Mouse (Mus musculus) kidney, adult 11 months (tissue): Measurements from ENCODE around the gene Sars.

Experiments used
- DNase-seq: peaks from one replicate; pipeline ENCODE4 v3.0.0; 2022

The Sars gene

DNA sequence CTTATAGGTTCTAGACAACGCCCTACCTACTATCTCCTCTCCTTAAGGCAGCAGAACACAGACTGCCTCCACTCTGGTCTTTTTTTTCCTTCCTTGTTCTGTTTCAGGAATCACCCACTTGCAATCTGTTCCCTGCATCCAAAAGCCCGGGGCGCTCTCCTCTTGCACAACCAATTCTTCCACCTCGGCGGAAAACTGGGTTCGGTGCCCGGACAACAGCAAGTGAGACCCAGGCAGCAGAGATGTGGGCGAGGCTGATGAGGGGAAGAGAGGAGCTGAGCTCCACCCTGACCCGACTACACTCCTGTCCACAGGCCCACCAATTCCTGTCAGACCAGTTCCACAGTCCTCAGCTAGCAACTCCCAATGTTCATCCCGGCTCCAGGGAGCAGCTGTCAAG is 58.8 kb downstream of the Sars start:
- no peak for DNase-seq

DNA sequence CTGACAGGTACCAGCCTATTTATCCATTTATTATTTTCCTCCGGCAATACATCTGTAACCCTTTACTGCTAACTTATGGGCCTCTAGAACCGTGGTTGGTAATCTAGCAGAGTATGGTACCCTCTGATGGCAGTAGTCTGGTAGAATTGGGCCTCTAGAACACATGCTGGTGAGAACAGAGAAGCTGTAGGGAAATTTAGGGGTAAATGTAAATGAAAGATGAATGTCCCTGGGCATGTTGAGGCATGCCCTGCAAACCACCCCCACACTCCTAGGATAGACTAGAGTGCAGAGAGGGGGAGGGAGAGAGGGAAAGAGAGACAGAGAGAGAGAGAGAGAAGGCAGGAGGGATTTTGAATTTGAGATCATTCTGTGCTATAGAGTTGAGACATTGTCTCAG is 60.6 kb downstream of the Sars start:
- DNase-seq: no peak

DNA sequence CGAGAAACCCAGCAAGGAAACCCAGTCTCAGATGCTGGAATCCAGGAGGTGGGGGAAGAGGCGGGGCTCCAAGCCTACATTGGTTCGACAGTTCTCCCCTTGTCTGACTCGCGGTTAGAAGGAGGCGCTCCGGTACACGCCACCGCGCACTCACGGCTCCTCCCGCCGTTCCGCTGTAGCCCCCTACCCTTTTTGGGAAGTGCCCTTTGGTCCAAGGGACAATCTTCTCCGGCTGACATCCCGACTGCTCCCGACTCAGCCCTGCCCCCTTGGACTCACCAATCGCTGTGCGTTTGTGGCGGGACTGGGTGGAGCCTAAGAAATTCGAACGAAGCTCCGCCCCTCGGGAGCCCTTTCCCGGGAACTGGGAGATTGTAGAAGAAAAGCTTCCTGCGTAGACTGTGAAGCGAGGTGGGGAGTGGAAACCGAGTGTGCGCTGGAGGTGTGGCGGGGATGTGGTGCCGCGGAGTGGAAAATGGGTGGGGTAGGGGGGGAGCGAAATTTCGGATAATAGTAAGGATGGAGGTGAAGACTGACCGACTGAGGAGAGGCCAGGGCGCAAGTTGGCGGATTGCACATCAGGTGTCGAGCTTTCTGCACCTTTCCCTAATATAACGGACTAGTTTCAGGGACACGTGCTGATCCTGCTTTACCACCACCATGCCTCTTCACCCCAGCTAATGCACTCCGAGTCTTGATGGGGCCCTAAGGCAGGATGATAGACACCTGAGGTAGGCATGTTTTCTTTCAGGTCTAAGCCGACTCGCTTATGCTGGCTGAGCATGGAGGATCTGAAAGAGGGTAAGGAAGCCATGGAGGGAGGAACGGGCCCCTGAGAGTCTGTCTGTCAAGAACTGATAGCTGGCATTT is 61.3 kb downstream of the Sars start, which contains the start of gene Psrc1:
Gene Psrc1 (plus strand): TSS at position 355 of the 870 bp plus-strand sequence.
- DNase-seq: peak; percentile 86

DNA sequence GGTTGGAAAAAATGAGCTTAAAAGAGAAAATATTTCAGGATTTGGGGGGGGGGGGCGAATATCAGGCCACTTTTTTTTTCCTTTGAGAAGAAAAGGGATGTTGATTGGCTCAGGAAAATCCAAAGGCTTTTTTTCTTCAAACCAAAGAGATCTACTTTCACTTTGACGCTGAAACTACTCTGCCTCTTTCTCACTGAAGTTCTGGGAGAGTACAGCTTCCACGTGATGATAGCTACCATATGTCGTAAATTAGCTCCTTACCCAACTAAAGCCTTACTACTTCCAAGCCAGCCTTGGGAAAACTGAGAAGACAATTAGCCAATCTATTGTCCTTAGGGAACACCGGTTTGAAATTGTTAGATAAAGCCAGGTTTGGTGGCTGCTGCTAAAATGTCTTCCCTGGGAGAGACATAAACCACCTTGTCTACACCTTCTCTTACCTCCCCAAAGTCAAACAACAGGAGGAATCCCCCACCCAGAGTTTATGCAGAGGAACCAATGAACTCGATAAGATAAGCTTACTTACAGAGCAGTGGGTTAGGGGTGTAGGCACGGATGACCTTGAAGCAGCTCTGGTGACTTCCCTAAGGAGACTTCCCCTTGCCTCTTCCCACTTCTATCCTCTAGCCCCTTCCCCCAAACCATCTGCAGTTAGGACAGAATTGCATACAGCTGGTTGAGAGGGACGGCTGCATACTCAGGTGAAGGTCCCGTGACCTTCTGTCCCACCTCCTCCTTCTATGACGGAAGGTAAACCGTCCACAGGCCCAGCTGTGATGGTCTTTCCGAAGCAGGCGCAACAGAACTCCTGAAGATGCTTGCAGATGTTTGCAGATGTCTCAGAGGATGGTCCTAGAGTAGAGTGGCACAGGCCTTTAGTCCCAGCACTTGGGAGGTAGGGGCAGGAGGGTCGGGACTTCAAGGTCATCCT is 62.8 kb downstream of the Sars start:
- no peak for DNase-seq

DNA sequence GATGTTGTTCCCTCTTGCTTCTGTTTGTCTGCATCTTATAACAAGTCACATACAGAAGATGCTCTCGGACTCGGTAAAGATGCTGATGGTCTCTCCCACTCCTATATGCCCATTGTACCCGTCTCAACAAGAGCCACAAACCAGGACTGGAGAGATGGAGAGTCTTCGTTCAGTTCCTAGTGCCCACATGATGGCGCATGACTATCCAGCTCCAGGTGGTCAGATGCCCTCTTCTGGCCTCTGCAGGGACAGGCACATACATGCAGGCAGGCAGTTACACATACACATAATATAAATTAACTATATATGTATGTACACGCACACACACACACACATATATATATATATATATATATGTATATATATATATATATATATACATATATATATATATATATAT is 64.3 kb downstream of the Sars start:
- DNase-seq: no peak

DNA sequence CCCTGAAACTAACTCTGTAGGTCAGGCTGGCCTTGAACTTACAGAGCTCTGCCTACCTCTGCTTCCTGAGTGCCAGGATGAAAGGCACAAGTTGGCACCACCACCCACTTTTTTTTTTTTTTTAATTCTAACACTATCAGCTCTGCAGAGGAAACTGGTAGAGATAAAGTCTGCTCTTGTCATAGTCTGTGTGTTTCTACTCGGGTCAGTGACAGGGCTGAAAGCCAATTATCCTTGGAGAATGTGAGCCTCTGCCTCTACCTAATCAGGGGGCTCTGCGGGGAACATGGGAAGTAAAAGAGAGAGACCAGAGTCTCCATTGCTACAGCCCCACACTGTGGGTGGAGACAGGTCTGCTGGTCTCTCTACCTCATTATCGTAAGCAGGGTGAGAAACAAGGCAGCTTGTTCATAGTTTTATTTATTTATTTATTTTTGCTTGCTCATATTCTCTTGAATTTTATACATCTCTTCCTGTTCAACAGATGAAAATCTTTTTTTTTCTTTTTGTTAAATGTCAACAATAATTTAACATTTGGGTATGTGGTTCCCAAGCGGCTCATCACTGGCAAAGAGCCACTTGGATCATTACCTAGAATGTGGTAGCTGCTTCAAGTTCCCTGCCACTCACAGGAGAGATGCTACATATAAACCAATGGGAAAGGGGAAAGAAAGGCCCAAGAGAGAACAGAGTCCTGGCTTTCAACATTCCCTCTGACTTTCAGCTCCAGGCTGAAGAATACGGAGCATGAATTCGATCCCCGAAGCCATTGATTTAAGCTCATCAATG is 65.9 kb downstream of the Sars start:
- no peak for DNase-seq
